Comparison of ENCODE assay signal across 10 mouse cellular contexts in genomic region chr16:34078732-34079131, GRCm38 (mm10).
DNase-seq lines count a peak whose midpoint lies in the region; ATAC-seq and TF ChIP-seq lines count a peak whose summit lies in the region.
"Had no signal": no experiment of that assay in that cellular context is flagged by ENCODE, and none has a peak within 500 bp of the region (broad histone marks: within the 10 kb centered on the region; RNA-seq: fewer than 3 reads in every experiment).

No protein-coding gene starts in this region.

- ATAC-seq in embryonic facial prominence, embryonic 14.5 days (ENCODE audit: low read depth), result 0 out of 2 replicates have a peak, but pooled peaks have one; percentile 15
- ATAC-seq in midbrain, embryonic 16.5 days, result no peak

- peak; percentile 45 for DNase-seq in gastrocnemius, adult 2 months
- DNase-seq in gastrocnemius, postnatal 10 days, result no peak
- peak; percentile 78 for DNase-seq in 3T3-L1 (ENCODE audit: low read depth, low spot score)
- DNase-seq in embryonic facial prominence, embryonic 14.5 days (ENCODE audit: low spot score), result peak; percentile 88
- peak; percentile 25 to 29 for DNase-seq in left cerebral cortex, postnatal 36 days (ENCODE audit: low spot score in 2 of 2)
- no peak for DNase-seq in thymus, postnatal 25 days
- no peak for DNase-seq in adrenal gland, adult 18-20 months (ENCODE audit: low spot score in 2 of 2)

- no peak overlapping the region for H3K4me2 ChIP-seq in embryonic facial prominence, embryonic 14.5 days (ENCODE audit: low read depth, low read length)
- H3K4me2 ChIP-seq in midbrain, embryonic 16.5 days (ENCODE audit: low read length), result no peak overlapping the region
- H3K4me2 ChIP-seq: hindbrain, embryonic 15.5 days; neural tube, embryonic 15.5 days had no signal

- no peaks in the 10 kb centered on the region for H3K27me3 ChIP-seq in embryonic facial prominence, embryonic 14.5 days (replicated peaks; ENCODE audit: control insufficient read depth, insufficient read depth, low read length)
- H3K27me3 ChIP-seq in midbrain, embryonic 16.5 days (ENCODE audit: control insufficient read depth, insufficient read depth, low read depth, low read length), result no peaks in the 10 kb centered on the region
- H3K27me3 ChIP-seq: hindbrain, embryonic 15.5 days; neural tube, embryonic 15.5 days had no signal

- TF ChIP-seq CTCF in gastrocnemius, adult 2 months (IDR thresholded peaks at IDR 0.05), result no peak

- H3K9ac ChIP-seq in embryonic facial prominence, embryonic 14.5 days (ENCODE audit: low read depth, low read length), result no peak overlapping the region
- H3K9ac ChIP-seq in midbrain, embryonic 16.5 days (ENCODE audit: low read depth, low read length), result no peak overlapping the region
- H3K9ac ChIP-seq: hindbrain, embryonic 15.5 days; neural tube, embryonic 15.5 days had no signal

- H3K36me3 ChIP-seq in embryonic facial prominence, embryonic 14.5 days (ENCODE audit: control insufficient read depth, insufficient read depth, low read length), result no peaks in the 10 kb centered on the region
- no peaks in the 10 kb centered on the region; the same call in 1 of the 2 replicates for H3K36me3 ChIP-seq in midbrain, embryonic 16.5 days (ENCODE audit: control insufficient read depth, insufficient read depth, low read length)
- H3K36me3 ChIP-seq: hindbrain, embryonic 15.5 days; neural tube, embryonic 15.5 days had no signal

- H3K4me3 ChIP-seq in gastrocnemius, adult 2 months, result peak overlapping the region; percentile 15; the same call in 1 of the 2 replicates
- no peak overlapping the region for H3K4me3 ChIP-seq in embryonic facial prominence, embryonic 14.5 days (ENCODE audit: low read depth, low read length)
- no peak overlapping the region for H3K4me3 ChIP-seq in midbrain, embryonic 16.5 days (ENCODE audit: low read depth, low read length)
- H3K4me3 ChIP-seq: hindbrain, embryonic 15.5 days; neural tube, embryonic 15.5 days had no signal

- WGBS in embryonic facial prominence, embryonic 14.5 days, result 41% methylated on average over 2 of the region's 2 CpGs
- 84% methylated on average over 2 of the region's 2 CpGs for WGBS in midbrain, embryonic 16.5 days

- no peaks in the 10 kb centered on the region for H3K9me3 ChIP-seq in embryonic facial prominence, embryonic 14.5 days (ENCODE audit: control insufficient read depth, low read length)
- H3K9me3 ChIP-seq in midbrain, embryonic 16.5 days (replicated peaks; ENCODE audit: control insufficient read depth, low read length, poor library complexity, severe bottlenecking), result no peaks in the 10 kb centered on the region
- H3K9me3 ChIP-seq: hindbrain, embryonic 15.5 days; neural tube, embryonic 15.5 days had no signal

- peaks cover 36% of the 10 kb centered on the region for H3K4me1 ChIP-seq in embryonic facial prominence, embryonic 14.5 days (ENCODE audit: control insufficient read depth, insufficient read depth, low read length)
- peaks cover 8% of the 10 kb centered on the region for H3K4me1 ChIP-seq in midbrain, embryonic 16.5 days (ENCODE audit: control insufficient read depth, insufficient read depth, low read length)

- intact Hi-C loops in gastrocnemius, adult 2 months (cut with DNase I), result no loop called here
- intact Hi-C loops in left cerebral cortex, postnatal 36 days (cut with DNase I), result loop anchor here (5.0 kb wide), 1 partner anchor 36 kb away; no protein-coding TSS in a partner anchor

- peak overlapping the region; percentile 94 for H3K27ac ChIP-seq in gastrocnemius, adult 2 months
- peak overlapping the region; percentile 72 for H3K27ac ChIP-seq in embryonic facial prominence, embryonic 14.5 days (replicated peaks; ENCODE audit: low read depth, low read length)
- H3K27ac ChIP-seq in midbrain, embryonic 16.5 days (ENCODE audit: low read length), result no peak overlapping the region
- H3K27ac ChIP-seq: hindbrain, embryonic 15.5 days; neural tube, embryonic 15.5 days had no signal

Comparison
In these comparisons a context has a peak if more than half of its experiments do, and no peak if none do; other contexts are left out.
1. DNase-seq: peak in gastrocnemius, adult 2 months (single experiment), 3T3-L1 (single experiment), embryonic facial prominence, embryonic 14.5 days (single experiment) and left cerebral cortex, postnatal 36 days (2 of 2); none in gastrocnemius, postnatal 10 days (single experiment), thymus, postnatal 25 days (single experiment) and adrenal gland, adult 18-20 months (0 of 2).